Mouse (Mus musculus) bone marrow, adult 2 months (tissue): ENCODE results near the gene Serinc3. TPM values are rescaled to one million over a fixed set of nuclear protein-coding genes. Genes with fewer than 3 reads are reported as not detected.

ENCODE experiments used
- H3K27ac ChIP-seq: fragments of 200-500 bp; 2 replicates; pipeline ENCODE4 v1.5.1; 2012; ENCODE audit warnings: low read depth, mild to moderate bottlenecking, control low read depth, inconsistent platforms, low read length; ENCODE audit not compliant: control insufficient read depth, poor library complexity, insufficient read depth
- H3K4me1 ChIP-seq: fragments of 200-500 bp; 2 replicates; pipeline ENCODE4 v1.6.1; 2011; ENCODE audit warnings: low read length; ENCODE audit not compliant: control insufficient read depth, insufficient read depth
- H3K4me3 ChIP-seq: fragments of 200-500 bp; replicated peaks from 2 replicates; pipeline ENCODE3; 2011; ENCODE audit warnings: mild to moderate bottlenecking, low read depth, low read length, control low read depth; ENCODE audit not compliant: control insufficient read depth
- CTCF ChIP-seq: fragments of 200-500 bp; IDR thresholded peaks from 2 replicates; pipeline ENCODE4 v1.5.1; 2011; ENCODE audit warnings: low read length, control low read depth; ENCODE audit not compliant: control insufficient read depth, insufficient read depth
- POLR2A ChIP-seq: fragments of 200-500 bp; IDR thresholded peaks from 2 replicates; pipeline ENCODE4 v1.6.1; 2011; ENCODE audit warnings: low read depth, mild to moderate bottlenecking, control low read depth, low read length, borderline replicate concordance; ENCODE audit not compliant: control insufficient read depth
- WGBS: fragments of 180-500 bp; shearing (Covaris S2); methylation state at CpG from one replicate; pipeline ENCODE4 v1.1.7; 2018; 5-methylcytosine and 5-hydroxymethylcytosine counted together
- polyA plus RNA-seq: library from polyadenylated mRNA; stranded (reverse); fragments of >200 nt; gene quantifications from 2 replicates; pipeline ENCODE4 v1.2.4, GENCODE M21; 2011; ENCODE audit warnings: low replicate concordance; ENCODE audit not compliant: missing spikeins, insufficient read depth, insufficient read length

Serinc3 gene
- polyA plus RNA-seq, 1 experiment, result 328 TPM

GRCm38 (mm10) chr2:163601066-163601465 is 43.9 kb downstream of the Serinc3 start:
- Histone ChIP-seq H3K4me1 (peaks cover 3% of the 10 kb centered on the region), H3K4me3 (no peak overlapping the region), H3K27ac (no peak overlapping the region)
- TF ChIP-seq POLR2A, result no peak
- 78% methylated on average over 7 of the region's 7 CpGs for WGBS

GRCm38 (mm10) chr2:163599226-163599625 is 45.7 kb downstream of the Serinc3 start:
- TF ChIP-seq POLR2A (no peak), CTCF (peak; percentile 73)
- peaks cover 3% of the 10 kb centered on the region for H3K4me1 ChIP-seq
- WGBS, result 0% methylated on average over 1 of the region's 1 CpGs
- H3K27ac ChIP-seq, result no peak overlapping the region
- no peak overlapping the region for H3K4me3 ChIP-seq

GRCm38 (mm10) chr2:163597661-163598060 is 47.3 kb downstream of the Serinc3 start:
- WGBS, result 41% methylated on average over 4 of the region's 4 CpGs
- H3K4me1 ChIP-seq, result peaks cover 3% of the 10 kb centered on the region
- TF ChIP-seq POLR2A (no peak), CTCF (peak; percentile 58; the same call in 1 of the 2 replicates)
- H3K27ac ChIP-seq, result no peak overlapping the region
- no peak overlapping the region for H3K4me3 ChIP-seq

- H3K27ac ChIP-seq, result no peak overlapping the region
- TF ChIP-seq CTCF (no peak), POLR2A (no peak)
- no peak overlapping the region for H3K4me3 ChIP-seq
- peaks cover 2% of the 10 kb centered on the region for H3K4me1 ChIP-seq
- WGBS, result 10% methylated on average over 3 of the region's 3 CpGs
These were observed 48.1 kb downstream of the Serinc3 start for GRCm38 (mm10) chr2:163596873-163597155.

GRCm38 (mm10) chr2:163596057-163596872 is 48.7 kb downstream of the Serinc3 start:
- Histone ChIP-seq H3K4me3 (no peak overlapping the region), H3K4me1 (no peaks in the 10 kb centered on the region; the same call in 1 of the 2 replicates), H3K27ac (no peak overlapping the region)
- WGBS, result 24% methylated on average over 13 of the region's 13 CpGs
- no peak for TF ChIP-seq POLR2A
- no peak for TF ChIP-seq CTCF

GRCm38 (mm10) chr2:163595119-163595518 is 49.8 kb downstream of the Serinc3 start:
- WGBS, result 26% methylated on average over 2 of the region's 2 CpGs
- no peak for TF ChIP-seq POLR2A
- TF ChIP-seq CTCF, result no peak
- Histone ChIP-seq H3K4me1 (no peaks in the 10 kb centered on the region; the same call in 1 of the 2 replicates), H3K4me3 (no peak overlapping the region), H3K27ac (no peak overlapping the region; the same call in 1 of the 2 replicates)

GRCm38 (mm10) chr2:163593636-163594282 is 51.2 kb downstream of the Serinc3 start:
- H3K27ac ChIP-seq, result no peak overlapping the region
- WGBS, result 89% methylated on average over 10 of the region's 10 CpGs
- TF ChIP-seq CTCF (no peak), POLR2A (no peak)
- no peaks in the 10 kb centered on the region; the same call in 1 of the 2 replicates for H3K4me1 ChIP-seq
- H3K4me3 ChIP-seq, result no peak overlapping the region

- no peak overlapping the region for H3K27ac ChIP-seq
- WGBS, result 84% methylated on average over 1 of the region's 1 CpGs
These were observed 52.8 kb downstream of the Serinc3 start for GRCm38 (mm10) chr2:163592084-163592483.

GRCm38 (mm10) chr2:163590996-163591395 is 53.9 kb downstream of the Serinc3 start:
- no peaks in the 10 kb centered on the region; the same call in 1 of the 2 replicates for H3K4me1 ChIP-seq
- TF ChIP-seq POLR2A (no peak), CTCF (no peak)
- no peak overlapping the region for H3K27ac ChIP-seq
- no peak overlapping the region for H3K4me3 ChIP-seq
- 72% methylated on average over 5 of the region's 5 CpGs for WGBS

More at GRCm38 (mm10) chr2:163592084-163592483, 52.8 kb downstream of the Serinc3 start:
- no peak for TF ChIP-seq CTCF
- no peak for TF ChIP-seq POLR2A
- H3K4me3 ChIP-seq, result no peak overlapping the region
- H3K4me1 ChIP-seq, result no peaks in the 10 kb centered on the region; the same call in 1 of the 2 replicates
